Mouse (Mus musculus) yolk sac, embryonic 10.5 days (tissue): ENCODE measurements around the gene Ndufa3.
"Not testable (repeated sequence)": the region's sequence is repeated elsewhere in the genome, so short reads cannot be mapped to it uniquely, and the experiment has no call there.

Source experiments
- DNase-seq: peaks from one replicate; pipeline ENCODE4 v3.0.0-alpha.2; 2017; ENCODE audit warnings: low spot score

The Ndufa3 gene

DNA sequence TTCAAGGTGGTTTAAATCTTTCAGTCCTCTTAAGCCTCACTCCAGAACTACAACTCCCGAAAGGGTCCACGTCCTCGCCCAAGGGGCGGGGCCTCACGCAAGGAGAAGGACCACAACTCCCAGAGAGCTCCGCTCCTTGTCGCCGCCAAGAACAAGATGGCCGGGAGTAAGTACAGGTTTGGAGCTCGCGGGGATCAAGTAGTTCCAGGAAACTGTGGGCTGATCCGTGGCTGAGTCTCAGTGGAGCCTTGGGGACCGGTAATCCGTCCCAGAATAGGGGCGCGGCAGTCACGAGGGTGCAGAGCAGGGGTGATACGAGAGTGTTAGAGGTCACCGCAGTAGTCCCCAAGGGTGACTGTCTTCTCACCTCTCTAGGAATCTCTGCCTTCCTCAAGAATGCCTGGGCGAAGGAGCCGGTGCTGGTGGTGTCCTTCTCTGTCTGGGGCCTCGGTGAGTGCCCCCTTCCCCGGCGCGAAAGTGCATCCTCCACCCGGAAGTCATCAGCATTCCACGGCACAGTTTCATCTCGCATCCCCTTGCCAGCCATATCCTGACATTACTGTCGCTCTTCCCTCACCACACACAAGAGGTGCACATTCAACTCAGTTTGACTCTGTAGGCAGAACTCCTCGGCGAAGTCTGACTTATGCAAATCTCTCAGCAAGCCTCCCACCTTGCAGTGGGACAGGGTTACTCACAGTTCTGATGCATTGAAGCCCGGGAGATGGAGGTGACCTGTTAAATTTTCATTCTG lies at the start of gene Ndufa3:
Gene Ndufa3 (plus strand): TSS at position 132 of the 754 bp plus-strand sequence.
- DNase-seq, result peak; percentile 88

- no peak for DNase-seq
Measured at GRCm38 (mm10) chr7:3569725-3570124, 47.4 kb upstream of the Ndufa3 start.

GRCm38 (mm10) chr7:3570580-3570979 lies 46.6 kb upstream of the Ndufa3 start:
- peak; percentile 73 for DNase-seq

GRCm38 (mm10) chr7:3571847-3572246 lies 45.3 kb upstream of the Ndufa3 start:
- DNase-seq, result no peak

DNA sequence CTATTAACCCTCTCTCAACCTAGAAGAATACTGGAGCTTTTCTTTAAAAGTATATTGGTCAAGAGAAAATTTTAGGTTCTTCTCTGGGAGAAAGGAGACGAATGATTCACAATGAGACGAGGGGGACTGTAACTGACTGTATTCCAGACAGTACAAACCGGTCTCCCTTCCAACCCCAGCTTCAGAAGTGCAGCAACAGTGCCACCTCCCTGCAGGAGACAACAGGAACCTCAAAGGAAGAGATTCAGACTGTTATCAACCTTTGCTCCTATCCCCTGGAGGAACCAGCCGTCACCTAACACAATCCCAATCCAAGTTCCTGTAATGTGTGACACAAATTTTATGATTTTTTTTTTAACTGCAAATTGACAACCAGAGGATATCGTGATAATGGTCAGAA lies 43.0 kb upstream of the Ndufa3 start:
- DNase-seq, result peak; percentile 55

DNA sequence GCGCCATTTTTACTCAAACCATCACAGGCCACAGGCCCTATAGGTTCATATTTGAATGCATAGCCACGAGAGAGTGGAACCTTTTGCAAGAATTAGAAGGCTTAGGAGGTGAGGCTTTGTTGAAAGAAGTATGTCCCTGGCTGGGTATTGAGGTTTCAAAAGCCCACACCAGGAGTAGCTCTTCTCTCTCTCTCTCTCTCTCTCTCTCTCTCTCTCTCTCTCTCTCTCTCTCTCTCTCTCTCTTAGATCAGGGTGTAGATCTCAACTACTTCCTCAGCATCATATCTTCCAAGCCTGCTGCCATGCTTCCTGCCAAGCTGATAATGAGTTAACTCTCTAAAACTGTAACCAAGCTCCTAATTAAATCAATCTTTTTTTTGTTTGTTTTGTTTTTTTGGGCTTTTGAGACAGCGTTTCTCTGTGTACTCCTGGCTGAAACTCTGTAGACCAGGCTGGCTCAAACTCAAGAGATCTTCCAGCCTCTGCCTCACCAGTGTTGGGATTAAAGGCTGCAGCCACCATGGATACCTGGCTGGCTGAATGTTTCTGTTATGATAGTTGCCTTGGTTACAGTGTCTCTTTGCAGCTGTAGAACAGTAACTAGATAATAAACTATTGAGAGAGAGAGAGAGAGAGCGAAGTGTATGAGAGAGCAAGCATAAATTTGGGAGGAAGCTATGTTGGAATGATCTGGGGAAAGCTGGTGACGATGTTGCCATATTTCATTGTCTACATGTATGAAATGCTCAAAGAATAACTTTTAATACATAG lies 40.6 kb upstream of the Ndufa3 start:
- DNase-seq, result no peak

DNA sequence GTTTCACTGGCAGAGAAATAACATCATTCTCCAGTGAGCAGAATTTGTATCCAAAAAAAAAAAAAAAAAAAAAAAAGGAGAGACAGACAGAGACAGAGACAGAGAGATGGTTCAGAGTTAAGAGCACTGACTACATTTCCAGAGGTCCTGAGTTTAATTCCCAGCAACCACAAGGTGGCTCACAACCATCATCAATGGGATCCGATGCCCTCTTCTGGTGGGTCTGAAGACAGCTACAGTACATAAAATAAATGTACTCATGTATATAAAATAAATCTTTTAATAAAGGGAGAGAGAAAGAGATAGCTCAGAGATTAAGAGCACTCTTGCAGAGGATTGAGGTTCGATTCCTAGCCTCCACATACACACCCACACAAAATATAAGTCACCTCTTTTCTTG lies 39.0 kb upstream of the Ndufa3 start:
- DNase-seq, result no peak

- DNase-seq, result no peak
Measured at GRCm38 (mm10) chr7:3578952-3579546, 38.1 kb upstream of the Ndufa3 start.

GRCm38 (mm10) chr7:3580029-3580428 lies 37.1 kb upstream of the Ndufa3 start:
- DNase-seq, result no peak

DNA sequence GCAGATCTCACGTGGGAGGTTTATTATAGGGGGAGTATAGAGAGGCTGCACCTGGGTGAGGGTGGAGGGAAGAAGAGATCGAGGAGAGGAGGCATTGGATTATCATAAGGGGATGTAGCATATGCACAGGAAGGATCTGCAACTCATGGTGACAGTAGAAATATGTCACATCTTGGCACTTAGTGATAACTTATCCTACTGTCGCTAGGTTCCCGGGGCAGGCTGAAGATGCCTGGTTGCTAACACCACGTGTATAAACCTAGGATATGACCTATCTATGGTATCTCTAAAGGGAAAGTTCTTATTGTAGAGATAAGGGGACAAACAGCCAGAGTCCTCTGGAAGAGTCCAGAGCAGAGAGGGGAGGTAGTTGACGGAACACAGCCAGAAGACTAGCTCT lies 31.4 kb upstream of the Ndufa3 start:
- DNase-seq, result no peak

DNA sequence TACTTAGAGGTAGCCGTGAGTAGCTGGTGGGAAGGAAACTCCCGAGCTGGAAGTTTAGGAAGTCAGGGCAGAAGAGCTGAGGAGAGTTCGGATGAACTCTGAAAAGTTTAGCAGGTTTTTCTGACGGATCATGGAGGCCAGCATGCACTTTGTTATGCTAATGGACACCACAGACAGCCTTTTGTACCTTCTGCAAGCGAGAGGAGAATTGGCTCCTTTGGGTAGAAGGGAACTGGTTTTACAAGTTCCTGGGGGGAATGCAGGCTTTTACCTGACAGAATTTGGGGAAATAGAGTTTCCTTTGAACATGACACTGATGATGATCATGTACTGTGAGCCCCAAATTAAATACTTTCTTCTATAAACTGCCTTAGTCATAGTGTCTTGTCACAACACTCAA lies 30.9 kb upstream of the Ndufa3 start:
- DNase-seq, result no peak

GRCm38 (mm10) chr7:3587292-3587691 lies 29.9 kb upstream of the Ndufa3 start:
- DNase-seq, result no peak

DNA sequence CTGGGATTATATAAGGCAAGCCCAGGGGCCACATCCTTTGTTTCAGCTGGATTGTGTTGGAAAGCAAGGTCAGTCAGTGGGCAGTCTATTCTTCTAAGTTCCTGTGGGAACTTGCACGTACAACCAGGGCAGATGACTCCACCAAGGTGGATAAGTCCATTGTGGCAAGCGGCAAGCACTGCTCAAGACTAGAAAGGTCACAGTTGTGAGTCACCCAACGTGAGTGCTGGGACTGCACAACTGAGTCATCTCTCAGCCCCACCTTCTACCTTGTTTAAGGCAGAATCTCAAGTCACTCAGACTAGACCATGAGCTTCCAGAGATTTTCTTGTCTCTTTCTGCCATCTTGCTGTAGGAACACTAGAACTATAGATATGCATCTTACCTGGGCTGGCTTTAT lies 26.6 kb upstream of the Ndufa3 start:
- DNase-seq, result no peak

DNA sequence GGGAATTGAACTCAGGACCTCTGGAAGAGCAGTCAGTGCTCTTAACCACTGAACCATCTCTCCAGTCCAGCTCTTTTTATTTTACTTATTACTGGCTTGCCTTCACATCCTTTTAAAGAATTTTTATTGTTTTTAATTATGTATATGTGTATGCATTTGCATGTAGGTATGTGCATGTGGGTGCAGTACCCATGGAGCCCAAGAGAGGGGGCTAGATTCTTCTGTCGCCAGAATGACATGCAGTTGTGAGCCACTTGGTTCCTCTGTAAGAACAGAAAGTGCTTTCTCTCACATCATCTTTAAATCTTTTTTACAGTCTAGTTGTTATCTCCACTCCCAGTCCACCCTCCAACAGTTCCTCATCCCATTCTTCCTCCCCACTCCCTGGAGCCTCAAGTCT lies 25.6 kb upstream of the Ndufa3 start:
- DNase-seq, result no peak

- DNase-seq, result no peak
Measured at GRCm38 (mm10) chr7:3593855-3594254, 23.3 kb upstream of the Ndufa3 start.

- no peak for DNase-seq
Measured at GRCm38 (mm10) chr7:3594686-3595085, 22.5 kb upstream of the Ndufa3 start.

- peak; percentile 69 for DNase-seq
Measured at GRCm38 (mm10) chr7:3595146-3595545, 22.0 kb upstream of the Ndufa3 start.

GRCm38 (mm10) chr7:3597755-3598154 lies 19.4 kb upstream of the Ndufa3 start:
- DNase-seq, result not testable (repeated sequence)

- peak; percentile 48 for DNase-seq
Measured at GRCm38 (mm10) chr7:3601119-3601518, 16.1 kb upstream of the Ndufa3 start.

GRCm38 (mm10) chr7:3606798-3607197 lies 10.4 kb upstream of the Ndufa3 start:
- peak; percentile 64 for DNase-seq

GRCm38 (mm10) chr7:3607391-3607790 lies 9.8 kb upstream of the Ndufa3 start:
- DNase-seq, result no peak

- no peak for DNase-seq
Measured at GRCm38 (mm10) chr7:3608668-3609067, 8.5 kb upstream of the Ndufa3 start.

DNA sequence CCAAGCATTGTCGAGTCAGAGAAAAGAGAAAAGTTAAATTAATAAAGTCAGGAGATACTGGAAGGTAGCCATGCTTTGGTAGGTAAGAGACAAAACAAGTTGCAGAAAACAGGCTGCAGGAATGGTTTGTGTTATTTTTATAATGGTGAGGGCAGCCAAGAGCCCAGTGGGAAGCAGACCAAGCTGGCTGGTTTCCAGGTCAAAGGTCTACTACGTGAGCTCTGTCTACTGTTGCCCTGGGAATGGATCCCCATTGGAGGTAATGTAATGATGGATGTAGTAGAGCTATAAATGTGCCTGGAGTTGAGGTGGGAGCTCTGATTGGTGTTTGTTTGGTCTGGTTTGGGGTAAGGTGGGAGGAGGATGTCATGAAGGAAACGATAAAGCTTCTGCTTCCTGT lies 8.1 kb upstream of the Ndufa3 start:
- no peak for DNase-seq
